Mouse (Mus musculus) liver, adult 2 months (tissue): ENCODE results near the gene Mybpc2. TPM values are rescaled to one million over a fixed set of nuclear protein-coding genes. Genes with fewer than 3 reads are reported as not detected.
A peak's percentile ranks its signal among the peaks of the same experiment; 100 is the strongest.

Source experiments
- DNase-seq: peaks from one replicate; pipeline ENCODE4 v3.0.0-alpha.2; 2011; ENCODE audit warnings: low read depth, low spot score; ENCODE audit errors: extremely low read depth
- H3K27ac ChIP-seq: fragments of 200-500 bp; replicated peaks from 2 replicates; pipeline ENCODE4 v1.5.1; 2012; ENCODE audit warnings: low read depth, mild to moderate bottlenecking, control low read depth, inconsistent platforms, low read length; ENCODE audit not compliant: insufficient read depth
- H3K27me3 ChIP-seq: fragments of 200-500 bp; 2 replicates; pipeline ENCODE4 v1.6.1; 2012; ENCODE audit warnings: mild to moderate bottlenecking, moderate library complexity, low read length, inconsistent platforms; ENCODE audit not compliant: control insufficient read depth, insufficient read depth
- H3K36me3 ChIP-seq: fragments of 200-500 bp; 2 replicates; pipeline ENCODE4 v1.6.1; 2012; ENCODE audit warnings: low read length, inconsistent platforms; ENCODE audit not compliant: control insufficient read depth, insufficient read depth
- H3K4me1 ChIP-seq: fragments of 200-500 bp; 2 replicates; pipeline ENCODE4 v1.6.1; 2011; ENCODE audit warnings: low read length; ENCODE audit not compliant: control insufficient read depth, insufficient read depth
- H3K4me3 ChIP-seq: fragments of 200-500 bp; 2 replicates; pipeline ENCODE4 v1.5.1; 2011; ENCODE audit warnings: low read depth, mild to moderate bottlenecking, control low read depth, low read length, moderate library complexity; ENCODE audit not compliant: insufficient read depth
- H3K79me2 ChIP-seq: fragments of 200-500 bp; 2 replicates; pipeline ENCODE4 v1.6.1; 2012; ENCODE audit warnings: inconsistent platforms, mild to moderate bottlenecking, low read length, moderate library complexity; ENCODE audit not compliant: control insufficient read depth, insufficient read depth
- H3K9ac ChIP-seq: fragments of 200-500 bp; 2 replicates; pipeline ENCODE4 v1.6.1; 2012; ENCODE audit warnings: low read depth, mild to moderate bottlenecking, control low read depth, inconsistent platforms, low read length
- CTCF ChIP-seq: fragments of 200-500 bp; IDR thresholded peaks from 2 replicates; pipeline ENCODE4 v1.5.1; 2011; ENCODE audit warnings: low read depth, low read length, control low read depth
- POLR2A ChIP-seq: fragments of 200-500 bp; IDR thresholded peaks from 2 replicates; pipeline ENCODE4 v1.6.1; 2011; ENCODE audit warnings: low read length, control low read depth; ENCODE audit not compliant: insufficient read depth; ENCODE audit errors: extremely low read depth
- WGBS: fragments of 180-500 bp; shearing (Covaris S2); methylation state at CpG from one replicate; pipeline ENCODE4 v1.1.7; 2018; 5-methylcytosine and 5-hydroxymethylcytosine counted together
- polyA plus RNA-seq: library from polyadenylated mRNA; depleted of rRNA; stranded (reverse); fragments of >200 nt; gene quantifications from 2 replicates; pipeline ENCODE4 v1.2.3, GENCODE M21; 2012
- total RNA-seq: library from RNA; depleted of rRNA; stranded (reverse); fragments of >200 nt; gene quantifications from 2 replicates; pipeline ENCODE4 v1.2.3, GENCODE M21; 2014

Mybpc2 gene
- total and polyA plus RNA-seq, 2 experiments, result 0.55 TPM; not detected in 1

DNA sequence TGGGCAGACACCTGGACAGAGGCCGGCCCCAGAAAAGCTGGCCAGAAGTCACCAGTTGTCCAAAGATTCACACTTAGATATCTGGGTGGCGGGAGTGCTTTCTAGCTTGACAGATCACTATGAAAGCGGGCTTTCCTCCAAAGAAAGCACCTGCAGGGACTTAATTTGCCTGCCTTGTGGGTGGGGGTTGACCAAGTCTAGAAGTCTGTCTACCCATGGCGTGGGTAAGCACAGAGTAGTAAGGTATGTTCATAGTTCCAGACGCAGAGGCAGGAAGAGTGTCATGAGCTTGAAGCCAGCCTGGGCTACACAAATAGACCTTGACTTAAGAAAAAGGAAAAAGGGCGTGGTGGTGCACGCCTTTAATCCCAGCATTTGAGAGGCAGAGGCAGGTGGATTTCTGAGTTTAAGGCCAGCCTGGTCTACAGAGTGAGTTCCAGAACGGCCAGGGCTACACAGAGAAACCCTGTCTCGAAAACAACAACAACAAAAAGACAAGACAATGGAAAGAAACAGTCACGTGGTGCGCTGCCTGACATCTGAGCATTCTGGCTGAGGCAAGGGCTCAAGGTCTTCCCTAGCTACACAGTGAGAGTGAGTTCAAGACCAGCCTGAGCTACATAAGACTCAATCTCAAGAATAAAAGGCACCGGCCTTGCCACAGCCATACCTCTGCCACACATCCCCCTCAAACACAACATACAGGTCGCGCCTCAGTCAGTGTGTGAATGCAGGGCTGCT lies 2.1 kb upstream of the Mybpc2 start:
- DNase-seq, result no peak
- Histone ChIP-seq H3K36me3 (no peaks in the 10 kb centered on the region), H3K79me2 (no peaks in the 10 kb centered on the region), H3K4me1 (no peaks in the 10 kb centered on the region), H3K4me3 (no peak overlapping the region), H3K9ac (no peak overlapping the region), H3K27me3 (peaks cover 6% of the 10 kb centered on the region; the same call in 1 of the 2 replicates), H3K27ac (no peak overlapping the region)
- 89% methylated on average over 14 of the region's 14 CpGs for WGBS
- TF ChIP-seq CTCF, result no peak
- TF ChIP-seq POLR2A, result no peak

DNA sequence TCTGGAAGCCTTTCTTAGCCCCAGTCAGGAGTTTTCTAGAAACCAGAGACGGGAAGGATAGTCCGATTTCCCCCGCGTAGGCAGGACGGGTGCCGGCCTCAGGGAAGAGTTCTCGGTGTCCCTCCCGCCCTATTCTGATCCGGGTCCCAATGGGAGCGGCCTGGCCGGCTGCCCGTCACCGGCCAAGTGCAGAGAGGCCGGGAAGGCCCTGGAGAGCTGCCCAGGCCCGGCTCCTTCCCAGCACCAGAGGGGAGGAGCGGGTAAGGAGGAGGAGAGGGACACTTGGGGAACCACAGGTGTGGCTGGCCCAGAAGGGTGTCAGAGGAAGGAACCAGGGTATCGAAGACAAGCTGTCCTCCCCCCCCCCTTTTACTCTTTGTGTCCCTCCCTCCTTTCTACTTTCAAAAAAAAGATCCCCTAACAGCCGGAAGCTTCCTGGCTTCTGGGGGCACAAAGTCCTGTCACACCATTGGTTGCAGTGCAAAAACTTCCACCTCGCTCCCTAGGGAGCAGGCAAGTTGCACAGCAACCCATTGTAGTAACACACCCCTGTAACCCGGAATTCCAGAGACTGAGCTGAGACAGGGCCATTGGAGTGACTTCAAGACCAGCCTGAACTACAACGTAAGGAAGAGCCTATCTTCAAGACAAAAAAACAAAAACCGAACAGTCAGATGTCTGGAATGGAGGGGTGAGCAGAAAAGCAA lies 823 bp upstream of the Mybpc2 start:
- Histone ChIP-seq H3K79me2 (no peaks in the 10 kb centered on the region), H3K4me1 (no peaks in the 10 kb centered on the region), H3K9ac (0 out of 2 replicates have a peak overlapping the region, but pooled peaks have one; percentile 12), H3K4me3 (peak overlapping the region; percentile 27; the same call in 1 of the 2 replicates), H3K36me3 (no peaks in the 10 kb centered on the region), H3K27me3 (peaks cover 6% of the 10 kb centered on the region; the same call in 1 of the 2 replicates), H3K27ac (no peak overlapping the region)
- peak; percentile 48 for DNase-seq
- WGBS, result 16% methylated on average over 22 of the region's 22 CpGs
- TF ChIP-seq CTCF, result no peak
- no peak for TF ChIP-seq POLR2A

DNA sequence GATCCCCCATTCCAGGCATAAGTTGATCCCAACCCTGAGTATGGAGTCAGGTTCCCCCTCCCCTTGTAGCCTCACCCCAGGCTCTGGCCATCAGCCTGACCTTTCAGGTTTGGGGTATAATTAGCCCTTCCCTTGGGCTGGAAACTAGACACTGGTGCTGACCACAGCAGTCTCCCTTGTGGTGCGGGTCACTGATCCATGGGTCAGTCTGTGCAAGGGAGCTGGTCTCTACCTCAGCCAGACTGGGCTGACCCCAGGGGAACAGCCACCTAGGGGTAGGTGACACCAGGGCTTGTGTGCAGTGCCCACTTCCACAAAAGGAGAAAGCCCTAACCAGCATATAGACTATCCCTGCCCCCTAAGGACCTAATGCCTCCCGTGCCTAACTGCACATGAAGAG lies 1.4 kb downstream of the Mybpc2 start:
- Histone ChIP-seq H3K4me1 (no peaks in the 10 kb centered on the region), H3K9ac (no peak overlapping the region), H3K27me3 (peaks cover 6% of the 10 kb centered on the region; the same call in 1 of the 2 replicates), H3K4me3 (no peak overlapping the region), H3K79me2 (no peaks in the 10 kb centered on the region), H3K27ac (no peak overlapping the region), H3K36me3 (no peaks in the 10 kb centered on the region)
- 75% methylated on average over 2 of the region's 2 CpGs for WGBS
- TF ChIP-seq POLR2A, result no peak
- DNase-seq, result no peak

DNA sequence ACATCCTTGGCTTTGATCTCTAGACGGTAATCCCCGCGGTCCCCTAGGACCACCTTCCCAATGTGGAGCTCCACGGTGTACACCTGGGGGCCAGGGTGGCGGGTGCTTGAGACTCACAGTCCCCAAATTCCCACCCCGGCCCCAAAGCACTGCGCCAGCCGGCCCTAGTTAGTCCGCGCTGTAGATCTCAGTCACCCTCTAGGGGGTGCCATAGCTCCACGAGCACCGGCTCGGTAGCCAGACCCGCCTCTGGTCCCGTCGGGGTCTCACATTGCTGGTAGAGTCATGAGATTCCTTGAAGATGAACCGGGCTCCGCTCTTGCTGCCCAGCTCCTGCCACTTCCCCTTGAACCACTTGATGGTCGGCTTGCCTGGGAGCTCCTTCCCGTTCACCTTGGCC lies 2.7 kb downstream of the Mybpc2 start:
- TF ChIP-seq POLR2A, result no peak
- peak; percentile 80 for TF ChIP-seq CTCF
- Histone ChIP-seq H3K79me2 (no peaks in the 10 kb centered on the region), H3K4me3 (no peak overlapping the region), H3K27me3 (peaks cover 6% of the 10 kb centered on the region; the same call in 1 of the 2 replicates), H3K4me1 (no peaks in the 10 kb centered on the region), H3K9ac (no peak overlapping the region), H3K27ac (no peak overlapping the region), H3K36me3 (no peaks in the 10 kb centered on the region)
- DNase-seq, result no peak
- WGBS, result 4% methylated on average over 20 of the region's 20 CpGs

DNA sequence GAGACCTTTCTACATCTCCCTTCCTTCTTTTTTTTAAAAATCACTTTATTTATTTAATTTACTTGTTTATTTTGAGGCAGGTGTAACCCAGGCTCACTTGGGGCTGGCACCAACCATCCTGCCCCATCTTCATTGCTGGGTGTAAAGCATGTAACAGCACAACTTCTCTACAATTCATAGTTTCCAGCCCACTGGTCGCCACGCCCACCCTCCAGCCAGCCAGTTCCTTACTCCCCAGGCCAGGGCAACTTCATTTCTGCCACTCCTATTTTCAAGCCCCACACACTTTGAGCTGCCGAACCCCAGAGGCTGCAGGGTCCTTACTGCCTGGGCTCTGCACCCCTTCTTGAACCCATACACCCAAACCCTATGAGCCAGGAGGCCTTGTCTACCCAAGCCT lies 3.5 kb downstream of the Mybpc2 start:
- Histone ChIP-seq H3K9ac (no peak overlapping the region), H3K4me3 (no peak overlapping the region), H3K27me3 (peaks cover 6% of the 10 kb centered on the region; the same call in 1 of the 2 replicates), H3K36me3 (no peaks in the 10 kb centered on the region), H3K4me1 (no peaks in the 10 kb centered on the region), H3K79me2 (no peaks in the 10 kb centered on the region), H3K27ac (no peak overlapping the region)
- TF ChIP-seq CTCF (no peak), POLR2A (no peak)
- no peak for DNase-seq
- 76% methylated on average over 3 of the region's 3 CpGs for WGBS
